Mouse (Mus musculus) spleen, adult 2 months (tissue): ENCODE results near the gene Gm4894.

Experiments
- CTCF ChIP-seq: fragments of 200-500 bp; IDR thresholded peaks from 2 replicates; pipeline ENCODE4 v1.5.1; 2011; ENCODE audit warnings: mild to moderate bottlenecking, inconsistent platforms; ENCODE audit not compliant: insufficient read depth, insufficient read length, insufficient replicate concordance; ENCODE audit errors: extremely low read depth
- POLR2A ChIP-seq: fragments of 200-500 bp; IDR thresholded peaks from 2 replicates; pipeline ENCODE4 v1.6.1; 2011; ENCODE audit warnings: low read depth, low read length, inconsistent platforms

GRCm38 (mm10) chr9:49229054-49229453, 21.3 kb upstream of the Gm4894 start:
- TF ChIP-seq CTCF (no peak), POLR2A (no peak)
